Mouse (Mus musculus) kidney, adult 8-10 months (tissue): ENCODE results near the gene Sbf2.
"Not testable (repeated sequence)": the region's sequence is repeated elsewhere in the genome, so short reads cannot be mapped to it uniquely, and the experiment has no call there.

Experiments
- DNase-seq, 2 experiments: peaks; one replicate each; pipeline ENCODE4 v3.0.0; 2022

Sbf2 gene

GRCm38 (mm10) chr7:110614133-110615063 lies at the start of gene Sbf2:
Gene Sbf2, minus strand, starts transcription at chr7:110614922.
- DNase-seq: peak; percentile 85 to 88

GRCm38 (mm10) chr7:110658378-110658928 lies 43.7 kb upstream of the Sbf2 start:
- no peak for DNase-seq

GRCm38 (mm10) chr7:110655966-110656365 lies 41.2 kb upstream of the Sbf2 start:
- DNase-seq: no peak

GRCm38 (mm10) chr7:110655230-110655629 lies 40.5 kb upstream of the Sbf2 start:
- DNase-seq: no peak

GRCm38 (mm10) chr7:110651091-110651490 lies 36.4 kb upstream of the Sbf2 start:
- DNase-seq: peak; percentile 72 to 76

GRCm38 (mm10) chr7:110650491-110650890 lies 35.8 kb upstream of the Sbf2 start:
- DNase-seq: peak; percentile 46 to 62

GRCm38 (mm10) chr7:110649133-110649987 lies 34.6 kb upstream of the Sbf2 start:
- DNase-seq: no peak

- DNase-seq: peak; percentile 92 to 96
Measured at GRCm38 (mm10) chr7:110648455-110649085, 33.8 kb upstream of the Sbf2 start.

GRCm38 (mm10) chr7:110647559-110648454 lies 33.1 kb upstream of the Sbf2 start:
- peak in 1 of 2 experiments; percentile 52 for DNase-seq

- no peak for DNase-seq
Measured at GRCm38 (mm10) chr7:110646611-110647407, 32.1 kb upstream of the Sbf2 start.

GRCm38 (mm10) chr7:110645859-110646258 lies 31.1 kb upstream of the Sbf2 start:
- no peak for DNase-seq

GRCm38 (mm10) chr7:110645311-110645710 lies 30.6 kb upstream of the Sbf2 start:
- peak; percentile 75 to 77 for DNase-seq

- not testable (repeated sequence) for DNase-seq
Measured at GRCm38 (mm10) chr7:110639958-110640357, 25.2 kb upstream of the Sbf2 start.

- DNase-seq: peak; percentile 60 to 66
Measured at GRCm38 (mm10) chr7:110639291-110639915, 24.7 kb upstream of the Sbf2 start.

- DNase-seq: peak; percentile 46 to 69
Measured at GRCm38 (mm10) chr7:110638305-110639110, 23.8 kb upstream of the Sbf2 start.

- DNase-seq: peak in 1 of 2 experiments; percentile 42
Measured at GRCm38 (mm10) chr7:110636559-110636958, 21.8 kb upstream of the Sbf2 start.

GRCm38 (mm10) chr7:110635929-110636328 lies 21.2 kb upstream of the Sbf2 start:
- DNase-seq: peak in 1 of 2 experiments; percentile 53

- DNase-seq: peak in 1 of 2 experiments; percentile 52
Measured at GRCm38 (mm10) chr7:110631136-110631888, 16.6 kb upstream of the Sbf2 start.
